Mouse (Mus musculus): Measurements from ENCODE around the gene Sfn. TPM values are rescaled to one million over a fixed set of nuclear protein-coding genes. Genes with fewer than 3 reads are reported as not detected.

The Sfn gene
- total and polyA plus RNA-seq, 2 experiments from 2014 or later: 0.18 to 6.8 TPM

DNA sequence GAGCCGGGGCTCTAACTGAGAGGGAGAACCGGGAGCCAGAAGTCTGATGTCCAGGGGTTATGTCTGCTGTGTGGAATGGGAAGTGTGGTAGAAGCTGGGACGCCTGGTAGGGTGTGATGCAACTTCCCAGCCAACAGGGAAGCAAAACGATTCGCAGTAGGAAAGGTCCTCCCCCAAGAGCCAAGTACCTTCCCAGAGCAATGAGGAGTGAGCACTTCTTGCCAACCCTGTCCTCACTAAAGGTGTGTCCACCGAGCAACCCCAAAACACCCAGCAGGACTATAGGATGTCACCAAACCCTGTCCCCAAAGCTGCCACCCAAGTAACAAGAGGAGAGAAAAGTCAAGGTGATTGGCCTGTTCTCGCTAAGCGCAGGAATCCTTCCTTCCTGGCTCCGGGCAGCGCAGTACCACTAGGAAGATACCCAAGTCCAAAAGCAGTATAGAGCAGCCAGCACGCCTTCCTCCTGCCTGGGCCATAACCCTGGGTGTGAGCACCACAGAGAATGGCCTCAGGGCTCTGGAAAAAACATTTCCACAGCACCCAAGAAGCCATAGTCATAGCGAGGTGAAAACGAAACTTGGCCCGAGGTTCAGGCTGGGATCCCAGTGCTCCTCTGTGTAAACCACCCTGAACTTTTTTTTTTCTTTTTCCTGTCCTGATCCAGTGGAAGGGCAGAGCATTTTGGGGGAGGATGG is 29.3 kb upstream of the Sfn start:
- Histone ChIP-seq H3K9me3 (replicated peaks; ENCODE audit: control insufficient read depth, low read length) (no peaks in the 10 kb centered on the region), H3K27ac (ENCODE audit: low read depth) (peak overlapping the region; percentile 18), H3K36me3 (replicated peaks; ENCODE audit: control insufficient read depth, insufficient read depth, low read length) (peaks cover 7% of the 10 kb centered on the region), H3K4me1 (ENCODE audit: control insufficient read depth, insufficient read depth) (no peaks in the 10 kb centered on the region), H3K4me2 (ENCODE audit: low read depth, low read length) (peak overlapping the region; percentile 86), H3K4me3 (ENCODE audit: low read depth, low read length) (peak overlapping the region; percentile 74; the same call in 1 of the 2 replicates), H3K9ac (replicated peaks; ENCODE audit: low read depth, low read length) (no peak overlapping the region), H3K27me3 (ENCODE audit: control insufficient read depth, insufficient read depth, low read length) (no peaks in the 10 kb centered on the region)
- no peak for TF ChIP-seq EP300 (IDR thresholded peaks at IDR 0.05; ENCODE audit: low read depth)
- TF ChIP-seq CTCF (IDR thresholded peaks at IDR 0.05; ENCODE audit: low read depth): no peak
- 67% methylated on average over 14 of the region's 14 CpGs for WGBS
- DNase-seq (ENCODE audit: low spot score) (no peak), ATAC-seq (ENCODE audit: insufficient read depth, low read depth) (no peak)

DNA sequence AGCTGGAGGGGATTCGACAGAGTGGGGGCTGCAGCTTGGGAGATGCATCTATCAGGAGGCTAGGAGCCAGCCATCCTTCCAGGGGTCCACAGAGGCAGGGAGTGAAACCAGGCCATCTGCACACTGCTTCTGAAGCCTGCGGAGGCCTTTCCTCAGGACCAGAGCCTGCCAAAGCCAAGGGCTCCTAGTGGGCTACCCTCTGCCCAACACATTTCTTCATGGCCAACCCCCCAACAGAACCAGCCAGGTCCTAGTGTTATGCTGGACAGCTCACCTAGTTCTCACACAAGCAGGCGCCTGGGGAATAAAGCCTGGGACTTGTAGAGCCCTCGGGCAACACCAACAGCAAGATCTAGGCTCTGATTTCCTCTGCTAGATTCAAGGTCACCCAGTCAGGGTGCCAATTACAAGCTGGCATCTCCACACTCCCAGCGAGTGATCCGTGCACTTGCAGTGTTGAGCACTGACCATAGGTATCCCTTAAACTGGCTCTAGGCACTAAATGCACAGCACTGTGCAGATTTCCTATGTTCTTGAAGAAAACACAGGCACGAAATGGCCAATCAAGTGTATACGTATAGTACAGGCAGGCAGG is 28.5 kb upstream of the Sfn start:
- H3K27ac ChIP-seq (ENCODE audit: low read depth): no peak overlapping the region

DNA sequence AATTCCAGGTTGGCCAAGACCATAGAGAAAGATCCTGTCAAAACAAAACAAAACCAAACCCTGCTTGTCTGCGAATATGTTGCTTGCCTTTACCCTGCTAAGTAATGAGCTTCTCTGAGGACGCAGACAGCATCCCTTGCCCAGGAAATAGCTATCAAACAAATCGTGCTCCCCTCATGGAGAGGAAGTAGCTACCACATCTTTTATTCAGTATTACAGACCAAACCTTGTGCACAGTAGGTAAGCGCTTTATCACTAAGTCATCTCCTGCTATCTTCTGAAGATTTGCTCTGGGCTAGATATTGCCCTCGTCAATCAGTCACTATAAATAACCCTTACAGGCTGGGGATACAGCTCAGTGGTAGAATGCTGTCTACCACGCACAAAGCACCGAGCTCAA is 27.2 kb upstream of the Sfn start:
- H3K9ac ChIP-seq (replicated peaks; ENCODE audit: low read depth, low read length): no peak overlapping the region
- H3K9me3 ChIP-seq (replicated peaks; ENCODE audit: control insufficient read depth, low read length): no peaks in the 10 kb centered on the region
- WGBS: 68% methylated on average over 7 of the region's 7 CpGs
- ATAC-seq (ENCODE audit: insufficient read depth, low read depth) (no peak), DNase-seq (ENCODE audit: low spot score) (no peak)
- H3K4me1 ChIP-seq (ENCODE audit: control insufficient read depth, insufficient read depth): no peaks in the 10 kb centered on the region
- H3K4me3 ChIP-seq (ENCODE audit: low read depth, low read length): no peak overlapping the region
- TF ChIP-seq CTCF (IDR thresholded peaks at IDR 0.05; ENCODE audit: low read depth): no peak
- TF ChIP-seq EP300 (IDR thresholded peaks at IDR 0.05; ENCODE audit: low read depth): no peak
- H3K27ac ChIP-seq (ENCODE audit: low read depth): no peak overlapping the region
- no peaks in the 10 kb centered on the region for H3K27me3 ChIP-seq (ENCODE audit: control insufficient read depth, insufficient read depth, low read length)
- peaks cover 20% of the 10 kb centered on the region for H3K36me3 ChIP-seq (replicated peaks; ENCODE audit: control insufficient read depth, insufficient read depth, low read length)
- H3K4me2 ChIP-seq (ENCODE audit: low read depth, low read length): no peak overlapping the region

More for the DNA sequence above, 28.5 kb upstream of the Sfn start:
- DNase-seq (ENCODE audit: low spot score) (no peak), ATAC-seq (ENCODE audit: insufficient read depth, low read depth) (no peak)
- Histone ChIP-seq H3K4me3 (ENCODE audit: low read depth, low read length) (no peak overlapping the region), H3K4me1 (ENCODE audit: control insufficient read depth, insufficient read depth) (no peaks in the 10 kb centered on the region), H3K36me3 (replicated peaks; ENCODE audit: control insufficient read depth, insufficient read depth, low read length) (peaks cover 13% of the 10 kb centered on the region), H3K9me3 (replicated peaks; ENCODE audit: control insufficient read depth, low read length) (no peaks in the 10 kb centered on the region), H3K4me2 (ENCODE audit: low read depth, low read length) (no peak overlapping the region), H3K27me3 (ENCODE audit: control insufficient read depth, insufficient read depth, low read length) (no peaks in the 10 kb centered on the region), H3K9ac (replicated peaks; ENCODE audit: low read depth, low read length) (no peak overlapping the region)
- no peak for TF ChIP-seq CTCF (IDR thresholded peaks at IDR 0.05; ENCODE audit: low read depth)
- TF ChIP-seq EP300 (IDR thresholded peaks at IDR 0.05; ENCODE audit: low read depth): no peak
- WGBS: 82% methylated on average over 8 of the region's 8 CpGs

DNA sequence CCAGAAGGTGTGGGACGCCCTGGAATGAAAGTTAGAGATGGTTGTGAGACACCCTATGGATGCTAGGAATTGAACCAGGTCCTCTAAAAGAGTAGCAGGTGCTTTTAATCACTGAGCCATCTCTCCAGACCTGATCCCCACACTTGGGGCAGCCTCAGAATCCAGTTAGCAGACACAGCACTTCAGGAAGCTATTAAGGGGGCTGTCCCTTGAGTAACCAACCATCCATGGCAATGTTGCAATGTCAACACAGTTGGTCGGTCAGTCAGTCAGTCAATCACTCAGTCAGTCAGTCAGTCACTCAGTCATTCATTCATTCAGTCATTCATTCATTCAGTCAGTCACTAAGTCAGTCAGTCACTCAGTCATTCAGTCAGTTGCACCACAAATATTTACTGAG is 26.5 kb upstream of the Sfn start:
- H3K9ac ChIP-seq (replicated peaks; ENCODE audit: low read depth, low read length): no peak overlapping the region
- H3K36me3 ChIP-seq (replicated peaks; ENCODE audit: control insufficient read depth, insufficient read depth, low read length): peaks cover 26% of the 10 kb centered on the region
- H3K4me3 ChIP-seq (ENCODE audit: low read depth, low read length): no peak overlapping the region
- DNase-seq (ENCODE audit: low spot score): no peak
- H3K27ac ChIP-seq (ENCODE audit: low read depth): no peak overlapping the region
- H3K4me1 ChIP-seq (ENCODE audit: control insufficient read depth, insufficient read depth): no peaks in the 10 kb centered on the region
- H3K4me2 ChIP-seq (ENCODE audit: low read depth, low read length): no peak overlapping the region
- no peaks in the 10 kb centered on the region for H3K9me3 ChIP-seq (replicated peaks; ENCODE audit: control insufficient read depth, low read length)
- WGBS: 76% methylated on average over 2 of the region's 2 CpGs
- TF ChIP-seq CTCF (IDR thresholded peaks at IDR 0.05; ENCODE audit: low read depth): no peak
- no peak for TF ChIP-seq EP300 (IDR thresholded peaks at IDR 0.05; ENCODE audit: low read depth)
- no peaks in the 10 kb centered on the region for H3K27me3 ChIP-seq (ENCODE audit: control insufficient read depth, insufficient read depth, low read length)
- ATAC-seq (ENCODE audit: insufficient read depth, low read depth): no peak

DNA sequence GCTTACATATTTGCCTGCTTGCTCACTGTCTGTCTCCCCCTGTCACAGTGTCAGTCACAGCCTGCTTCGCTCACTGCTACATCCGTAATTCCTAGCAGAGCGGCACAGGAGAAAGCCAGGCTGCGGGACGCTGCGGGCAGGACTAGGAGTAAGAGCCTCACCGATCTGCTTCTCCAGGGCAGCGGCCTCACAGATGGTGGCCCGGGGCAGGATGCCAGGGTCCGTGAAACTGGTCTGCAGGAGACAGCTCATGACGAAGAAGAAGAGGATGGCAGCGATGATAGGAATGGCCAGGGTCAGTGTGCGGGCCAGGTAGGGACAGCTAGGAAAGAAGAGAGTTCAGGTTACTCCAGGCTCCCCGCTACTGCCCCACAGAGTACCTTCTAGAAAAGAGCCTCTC is 25.1 kb upstream of the Sfn start:
- Histone ChIP-seq H3K4me1 (ENCODE audit: control insufficient read depth, insufficient read depth) (no peaks in the 10 kb centered on the region), H3K9me3 (replicated peaks; ENCODE audit: control insufficient read depth, low read length) (no peaks in the 10 kb centered on the region), H3K4me3 (ENCODE audit: low read depth, low read length) (no peak overlapping the region), H3K27me3 (ENCODE audit: control insufficient read depth, insufficient read depth, low read length) (no peaks in the 10 kb centered on the region), H3K4me2 (ENCODE audit: low read depth, low read length) (no peak overlapping the region), H3K27ac (ENCODE audit: low read depth) (0 out of 2 replicates have a peak overlapping the region, but pooled peaks have one; percentile 86), H3K36me3 (replicated peaks; ENCODE audit: control insufficient read depth, insufficient read depth, low read length) (peaks cover 27% of the 10 kb centered on the region), H3K9ac (replicated peaks; ENCODE audit: low read depth, low read length) (no peak overlapping the region)
- ATAC-seq (ENCODE audit: insufficient read depth, low read depth): no peak
- TF ChIP-seq CTCF (IDR thresholded peaks at IDR 0.05; ENCODE audit: low read depth) (no peak), EP300 (IDR thresholded peaks at IDR 0.05; ENCODE audit: low read depth) (no peak)
- DNase-seq (ENCODE audit: low spot score): no peak
- 93% methylated on average over 14 of the region's 14 CpGs for WGBS
